Mouse (Mus musculus) liver, embryonic 14.5 days (tissue): ENCODE data around the gene Amz1. TPM values are rescaled to one million over a fixed set of nuclear protein-coding genes. Genes with fewer than 3 reads are reported as not detected.

ENCODE experiments used
- ATAC-seq: fragments of 200-750 bp; cut with Nextera tagmentation; 2 replicates; pipeline ENCODE4 v1.8.0; 2017; ENCODE audit warnings: moderate number of reproducible peaks, mild to moderate bottlenecking, moderate library complexity; ENCODE audit not compliant: insufficient read depth
- DNase-seq, 3 experiments: peaks; one replicate each; pipeline ENCODE4 v3.0.0-alpha.2; 2012 to 2013; ENCODE audit warnings: low read depth in 3 of 3, low spot score in 3 of 3
- H3K27ac ChIP-seq: fragments of 300-500 bp; sonication (generic); 2 replicates; pipeline ENCODE4 v1.5.1; 2014; ENCODE audit warnings: moderate library complexity, mild to moderate bottlenecking, control low read depth, inconsistent platforms
- H3K27me3 ChIP-seq: fragments of 300-500 bp; sonication (generic); 2 replicates; pipeline ENCODE4 v1.6.1; 2014; ENCODE audit warnings: mild to moderate bottlenecking, low read length, moderate library complexity; ENCODE audit not compliant: control insufficient read depth, insufficient read depth
- H3K36me3 ChIP-seq: fragments of 300-500 bp; sonication (generic); replicated peaks from 2 replicates; pipeline ENCODE4 v1.6.1; 2014; ENCODE audit warnings: low read depth; ENCODE audit not compliant: control insufficient read depth, insufficient read depth
- H3K4me1 ChIP-seq, 2 experiments: fragments of 200-500 bp in 1 of 2; fragments of 300-500 bp in 1 of 2; sonication (generic) in 1 of 2; replicated peaks; 2 replicates each; pipeline ENCODE4 v1.6.1; 2012 to 2014; ENCODE audit warnings: antibody characterized with exemption in 1 of 2, inconsistent platforms in 1 of 2, low read length in 1 of 2; ENCODE audit not compliant: control insufficient read depth in 2 of 2, insufficient read depth in 2 of 2
- H3K4me2 ChIP-seq: fragments of 300-500 bp; sonication (generic); 2 replicates; pipeline ENCODE4 v1.6.1; 2014; ENCODE audit warnings: low read depth, mild to moderate bottlenecking, control low read depth, moderate library complexity
- H3K4me3 ChIP-seq, 2 experiments: fragments of 200-500 bp in 1 of 2; fragments of 300-500 bp in 1 of 2; sonication (generic) in 1 of 2; 2 replicates each; pipeline ENCODE4 v1.5.1; 2012 to 2014; ENCODE audit warnings: low read depth in 2 of 2, low read length in 2 of 2, mild to moderate bottlenecking in 2 of 2, control low read depth in 1 of 2, inconsistent platforms in 1 of 2, moderate library complexity in 1 of 2; ENCODE audit not compliant: insufficient read depth in 1 of 2
- H3K9ac ChIP-seq: fragments of 300-500 bp; sonication (generic); replicated peaks from 2 replicates; pipeline ENCODE4 v1.6.1; 2014; ENCODE audit warnings: mild to moderate bottlenecking, control low read depth, moderate library complexity
- H3K9me3 ChIP-seq: fragments of 300-500 bp; sonication (generic); 2 replicates; pipeline ENCODE4 v1.6.1; 2016; ENCODE audit warnings: low read length, mixed read lengths; ENCODE audit not compliant: control insufficient read depth
- CTCF ChIP-seq: IDR thresholded peaks from 2 replicates; pipeline ENCODE4 v1.5.1; 2016; ENCODE audit warnings: antibody characterized with exemption, low read depth, control low read depth
- EP300 ChIP-seq: IDR thresholded peaks from 2 replicates; pipeline ENCODE4 v1.6.1; 2016; ENCODE audit warnings: antibody characterized with exemption, low read depth
- WGBS: fragments of 180-500 bp; shearing (Covaris S2); extraction: QIAGEN DNeasy Blood & Tissue Kit; methylation state at CpG from one replicate; pipeline ENCODE4 v1.1.7; 2014; ENCODE audit not compliant: insufficient replicate concordance; 5-methylcytosine and 5-hydroxymethylcytosine counted together
- polyA plus RNA-seq, 2 experiments: library from polyadenylated mRNA; depleted of rRNA in 1 of 2; stranded (reverse) in 1 of 2; unstranded in 1 of 2; fragments of >200 nt; fragmentation: Nextera tagmentation in 1 of 2; extraction: Ambion mirVana in 1 of 2; gene quantifications; 2 replicates each; pipeline versions ENCODE4 v1.2.1 to v1.2.3; 2012 to 2014

The Amz1 gene
- polyA plus RNA-seq, 2 experiments, result 0.65 to 0.72 TPM

DNA sequence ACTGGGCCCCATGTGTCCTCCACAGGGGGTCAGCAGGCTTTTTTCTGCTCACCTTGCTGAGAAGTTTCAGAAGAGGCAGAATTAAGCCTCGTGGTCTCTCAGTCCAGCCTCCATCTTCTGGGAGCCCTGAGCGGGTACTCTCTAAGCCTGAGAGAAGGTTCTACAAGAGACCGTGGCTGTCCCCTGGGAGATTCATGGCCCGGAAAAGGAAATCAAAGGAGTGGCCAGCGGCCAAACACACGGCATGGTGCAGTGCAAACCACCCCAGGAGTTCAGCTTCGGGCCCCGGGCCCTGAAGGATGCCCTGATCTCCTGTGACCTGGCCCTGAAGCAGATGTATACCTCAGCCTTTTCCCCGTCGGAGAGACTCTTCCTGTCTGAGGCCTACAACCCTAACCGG, 17.1 kb downstream of the Amz1 start:
- ATAC-seq, result no peak
- DNase-seq, result no peak
- Histone ChIP-seq H3K4me1 (no peaks in the 10 kb centered on the region), H3K4me2 (no peak overlapping the region), H3K27me3 (peaks cover 8% of the 10 kb centered on the region), H3K9ac (no peak overlapping the region), H3K36me3 (no peaks in the 10 kb centered on the region), H3K9me3 (no peaks in the 10 kb centered on the region), H3K4me3 (no peak overlapping the region), H3K27ac (no peak overlapping the region)
- TF ChIP-seq EP300 (no peak), CTCF (no peak)
- WGBS, result 67% methylated on average over 11 of the region's 11 CpGs

DNA sequence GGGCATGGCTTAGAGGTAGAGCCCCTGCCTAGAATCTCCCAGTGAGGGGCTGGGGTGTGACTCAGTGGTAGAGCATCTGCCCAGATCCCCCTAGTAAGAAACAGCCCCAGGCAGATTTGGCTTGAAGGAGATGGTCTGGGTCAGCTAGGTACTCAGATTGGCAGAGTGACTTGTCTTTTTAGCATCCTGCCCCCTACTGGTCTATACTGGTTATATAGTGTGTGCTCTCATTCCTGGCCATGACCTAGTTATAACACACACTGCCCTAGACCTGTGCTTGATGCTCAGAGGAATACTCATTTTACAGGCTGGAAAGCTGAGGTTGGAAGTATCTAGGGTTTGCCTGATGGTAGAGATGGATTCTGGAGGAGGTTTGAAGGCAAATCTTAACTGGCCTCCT, 17.9 kb downstream of the Amz1 start:
- H3K27ac ChIP-seq, result no peak overlapping the region
- no peaks in the 10 kb centered on the region for H3K27me3 ChIP-seq
- no peak for ATAC-seq
- H3K4me2 ChIP-seq, result no peak overlapping the region
- no peak overlapping the region for H3K9ac ChIP-seq
- H3K36me3 ChIP-seq, result no peaks in the 10 kb centered on the region
- TF ChIP-seq EP300, result no peak
- TF ChIP-seq CTCF, result peak; percentile 53
- no peaks in the 10 kb centered on the region for H3K9me3 ChIP-seq
- no peak overlapping the region for H3K4me3 ChIP-seq
- no peaks in the 10 kb centered on the region for H3K4me1 ChIP-seq
- peak in 1 of 3 experiments; percentile 23 for DNase-seq

DNA sequence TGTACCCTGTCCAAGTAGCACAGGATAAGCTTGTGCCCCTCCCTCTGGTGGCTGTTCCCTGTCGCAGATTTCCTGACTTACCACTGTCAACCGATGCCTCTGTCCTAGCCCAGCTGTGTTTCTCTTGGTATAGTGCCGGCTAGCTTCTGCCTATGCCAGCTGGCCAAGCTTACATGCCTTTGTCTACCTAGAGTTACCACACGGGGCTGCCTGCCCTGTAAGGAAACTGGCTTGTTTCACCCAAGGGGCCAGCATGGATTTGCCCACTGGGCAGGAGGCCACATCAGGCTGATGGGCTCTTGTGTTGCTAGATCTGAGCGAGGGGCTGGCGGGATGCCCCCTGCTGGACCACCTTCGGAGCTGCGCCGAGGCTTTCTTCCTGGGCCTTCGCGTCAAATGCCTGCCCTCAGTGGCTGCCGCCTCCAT, 19.8 kb downstream of the Amz1 start:
- no peaks in the 10 kb centered on the region for H3K36me3 ChIP-seq
- no peak for ATAC-seq
- no peak overlapping the region for H3K4me2 ChIP-seq
- H3K27me3 ChIP-seq, result no peaks in the 10 kb centered on the region
- H3K4me1 ChIP-seq, result no peaks in the 10 kb centered on the region
- WGBS, result 37% methylated on average over 12 of the region's 12 CpGs
- no peak overlapping the region for H3K27ac ChIP-seq
- DNase-seq, result no peak
- H3K9ac ChIP-seq, result no peak overlapping the region
- H3K4me3 ChIP-seq, result no peak overlapping the region
- no peaks in the 10 kb centered on the region for H3K9me3 ChIP-seq
- TF ChIP-seq EP300 (no peak), CTCF (peak; percentile 49; the same call in 1 of the 2 replicates)

DNA sequence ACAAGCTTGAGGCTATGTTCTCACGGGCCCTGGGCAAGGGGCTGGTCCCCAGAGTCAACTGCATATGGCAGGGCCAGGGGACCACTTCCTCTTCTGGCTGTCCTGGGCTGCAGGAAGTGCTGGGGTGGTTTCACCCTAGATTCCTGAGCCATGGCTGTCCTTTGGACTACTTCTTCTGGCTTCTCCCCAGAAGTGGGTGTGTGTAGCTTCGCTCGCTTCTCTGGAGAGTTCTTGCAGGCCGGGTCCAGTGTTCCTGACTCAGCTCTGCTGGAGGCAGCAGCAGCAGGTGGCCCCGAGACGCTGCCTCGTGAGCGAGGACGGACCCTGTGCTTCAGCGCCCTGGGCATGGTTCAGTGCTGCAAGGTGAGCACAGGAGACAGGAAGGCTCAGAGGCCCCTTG, 24.5 kb downstream of the Amz1 start:
- Histone ChIP-seq H3K27me3 (no peaks in the 10 kb centered on the region), H3K36me3 (no peaks in the 10 kb centered on the region), H3K4me1 (peaks cover 0 to 5% of the 10 kb centered on the region in 2 experiments; a peak in 1 of 4 replicates), H3K4me2 (no peak overlapping the region), H3K9me3 (no peaks in the 10 kb centered on the region), H3K4me3 (no peak overlapping the region), H3K9ac (no peak overlapping the region), H3K27ac (no peak overlapping the region)
- ATAC-seq, result no peak
- no peak for DNase-seq
- WGBS, result 62% methylated on average over 10 of the region's 10 CpGs
- no peak for TF ChIP-seq EP300
- no peak for TF ChIP-seq CTCF

DNA sequence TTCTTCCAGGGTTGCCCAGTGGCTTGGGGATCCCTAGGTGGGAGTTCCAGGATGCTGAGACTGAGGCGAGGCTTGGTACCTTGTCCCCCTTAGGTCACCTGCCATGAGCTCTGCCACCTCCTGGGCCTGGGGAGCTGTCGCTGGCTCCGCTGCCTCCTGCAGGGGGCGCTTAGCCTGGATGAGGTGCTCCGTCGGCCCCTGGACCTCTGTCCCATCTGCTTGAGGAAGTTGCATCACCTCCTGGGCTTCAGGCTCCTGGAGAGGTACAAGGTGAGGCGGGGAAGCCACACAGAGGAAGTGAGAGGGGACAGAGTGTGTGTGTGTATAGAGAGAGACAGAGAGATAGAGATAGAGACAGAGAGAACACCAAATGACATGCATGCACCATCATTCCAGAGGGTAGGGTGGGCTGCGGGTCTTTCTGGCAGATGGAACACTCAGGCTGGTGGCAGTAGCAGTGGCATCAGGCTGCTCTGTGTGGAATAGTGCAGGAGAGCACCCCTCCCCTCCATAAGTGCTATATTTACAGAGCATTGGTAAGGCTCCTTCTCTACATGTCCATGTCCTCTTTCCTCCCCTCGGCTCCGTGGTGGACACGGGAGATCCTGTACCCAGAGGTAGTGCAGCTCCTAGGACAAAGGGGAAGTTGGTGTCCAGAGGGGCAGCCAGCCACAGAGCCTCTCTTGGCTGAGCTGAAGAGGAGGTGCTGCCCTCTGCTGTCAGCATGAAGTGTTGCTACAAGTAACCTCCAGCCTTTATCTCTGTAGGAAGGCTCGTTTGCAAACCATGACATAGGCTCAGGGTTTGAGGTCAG, 25.3 kb downstream of the Amz1 start:
- Histone ChIP-seq H3K27ac (no peak overlapping the region), H3K4me3 (peak overlapping the region; percentile 28 to 54; a peak in 3 of 4 replicates), H3K36me3 (no peaks in the 10 kb centered on the region), H3K4me2 (peak overlapping the region; percentile 52), H3K9ac (no peak overlapping the region; the same call in 1 of the 2 replicates), H3K9me3 (no peaks in the 10 kb centered on the region), H3K27me3 (no peaks in the 10 kb centered on the region), H3K4me1 (peaks cover 0 to 5% of the 10 kb centered on the region in 2 experiments; a peak in 1 of 4 replicates)
- ATAC-seq (peak; percentile 79), DNase-seq (peak; percentile 45 to 57 (median 53))
- TF ChIP-seq CTCF (peak; percentile 92), EP300 (no peak)
- WGBS, result 8% methylated on average over 12 of the region's 12 CpGs
